Mouse (Mus musculus) G1E (cell line): ENCODE data around the gene Khdc3. TPM values are rescaled to one million over a fixed set of nuclear protein-coding genes. Genes with fewer than 3 reads are reported as not detected.

Experiments used
- ATAC-seq: 2 replicates; pipeline ENCODE4 v1.8.0; 2016; ENCODE audit warnings: mild to moderate bottlenecking; ENCODE audit not compliant: insufficient number of reproducible peaks, poor library complexity, low FRiP score, severe bottlenecking; ENCODE audit errors: extremely low read depth
- DNase-seq: peaks from one replicate; pipeline ENCODE4 v3.0.0; 2012; ENCODE audit warnings: low spot score
- H3K27me3 ChIP-seq: 2 replicates; pipeline ENCODE4 v1.6.1; 2012; ENCODE audit warnings: mild to moderate bottlenecking, low read length, inconsistent platforms; ENCODE audit not compliant: insufficient read depth
- H3K36me3 ChIP-seq: replicated peaks from 2 replicates; pipeline ENCODE3; 2012; ENCODE audit warnings: mild to moderate bottlenecking, inconsistent platforms
- H3K4me1 ChIP-seq: 2 replicates; pipeline ENCODE4 v1.6.1; 2012; ENCODE audit warnings: low read depth, low read length, inconsistent platforms, mixed read lengths; ENCODE audit not compliant: insufficient read depth
- H3K4me3 ChIP-seq: 2 replicates; pipeline ENCODE4 v1.5.1; 2012; ENCODE audit warnings: low read depth, mild to moderate bottlenecking, inconsistent platforms, low read length, moderate library complexity, mixed read lengths
- H3K9me3 ChIP-seq: replicated peaks from 2 replicates; pipeline ENCODE4 v1.6.1; 2012; ENCODE audit warnings: inconsistent platforms
- CTCF ChIP-seq: IDR thresholded peaks from 2 replicates; pipeline ENCODE4 v1.5.1; 2012; ENCODE audit warnings: low read depth, low read length, inconsistent platforms, mixed read lengths
- GATA1 ChIP-seq: IDR thresholded peaks from 2 replicates; pipeline ENCODE4 v1.6.1; 2012; ENCODE audit warnings: borderline replicate concordance, low read length, inconsistent platforms, mixed read lengths
- GATA2 ChIP-seq: IDR thresholded peaks from 2 replicates; pipeline ENCODE4 v1.6.1; 2012; ENCODE audit warnings: low read depth, low read length, inconsistent platforms, borderline replicate concordance
- POLR2AphosphoS5 ChIP-seq: IDR thresholded peaks from 2 replicates; pipeline ENCODE4 v1.6.1; 2012; ENCODE audit warnings: low read depth, low read length, inconsistent platforms; ENCODE audit not compliant: insufficient replicate concordance
- TAL1 ChIP-seq: conservative IDR thresholded peaks from 2 replicates; pipeline ENCODE4 v1.6.1; 2012; ENCODE audit warnings: low read depth, low read length, inconsistent platforms, mixed read lengths
- polyA plus RNA-seq: library from polyadenylated mRNA; stranded (reverse); fragments of >175 nt; gene quantifications from 2 replicates; pipeline ENCODE4 v1.2.3, GENCODE M21; 2012
- total RNA-seq, 2 experiments: library from RNA; stranded (forward) in 1 of 2; stranded (reverse) in 1 of 2; fragments of 200-1000 nt in 1 of 2; fragments of >200 nt in 1 of 2; fragmentation: Nextera tagmentation in 1 of 2; gene quantifications; 2 replicates each; pipeline ENCODE4 v1.2.3; 2014 to 2017

The Khdc3 gene
- total and polyA plus RNA-seq, 3 experiments = 0.05 to 0.98 TPM; not detected in 1

DNA sequence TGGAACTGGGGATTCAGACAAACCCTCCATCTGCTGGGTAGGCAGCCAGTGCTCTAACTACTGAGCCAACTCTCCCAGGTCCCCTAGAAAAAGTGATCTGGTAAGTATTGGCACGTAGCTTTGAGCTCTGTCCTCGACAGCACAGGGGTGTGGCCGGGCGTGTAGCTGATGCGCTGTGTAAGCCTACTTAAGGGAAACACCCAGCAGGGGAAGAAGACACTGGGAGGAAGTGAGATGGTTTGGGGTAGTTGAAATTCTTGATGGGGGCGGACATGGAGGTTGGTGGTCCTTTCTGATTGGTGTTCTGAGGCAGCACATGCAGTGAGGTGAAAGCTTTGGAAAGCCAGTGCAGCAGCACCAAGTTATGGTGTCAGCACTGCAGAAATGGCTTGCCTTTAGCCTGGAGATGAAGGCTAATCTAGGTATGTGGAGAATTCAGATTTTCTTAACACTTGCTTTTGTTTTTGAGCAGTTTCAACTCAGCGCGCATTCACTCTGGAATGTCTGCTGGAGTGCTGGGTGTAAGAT lies 23.5 kb downstream of the Khdc3 start:
- ATAC-seq (no peak), DNase-seq (no peak)
- no peaks in the 10 kb centered on the region for H3K27me3 ChIP-seq
- TF ChIP-seq CTCF = no peak
- no peak for TF ChIP-seq GATA1
- no peak for TF ChIP-seq POLR2AphosphoS5
- peaks cover 3% of the 10 kb centered on the region; the same call in 1 of the 2 replicates for H3K4me1 ChIP-seq
- peaks cover 94% of the 10 kb centered on the region for H3K36me3 ChIP-seq
- H3K4me3 ChIP-seq = no peak overlapping the region
- H3K9me3 ChIP-seq = no peaks in the 10 kb centered on the region

DNA sequence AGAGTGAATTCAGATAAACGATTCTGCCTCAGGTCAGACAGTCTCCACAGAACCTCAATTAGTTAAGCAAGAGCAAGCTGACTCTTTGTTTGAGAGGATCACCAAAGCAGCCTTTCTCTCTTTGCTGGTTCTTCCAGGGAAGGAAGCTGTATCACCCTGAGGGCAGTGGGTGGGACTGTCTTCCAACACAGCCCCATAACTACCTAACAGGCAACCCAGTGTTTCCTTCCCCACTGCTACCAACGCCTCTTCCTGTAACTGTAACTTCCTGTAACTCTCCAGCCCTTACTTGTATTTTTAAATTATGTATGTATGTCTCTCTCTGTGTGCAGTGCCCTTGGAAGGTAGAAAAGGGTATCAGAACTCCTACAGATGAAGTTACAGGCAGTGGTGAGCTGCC lies 25.8 kb downstream of the Khdc3 start:
- Histone ChIP-seq H3K9me3 (no peaks in the 10 kb centered on the region), H3K4me1 (no peaks in the 10 kb centered on the region; the same call in 1 of the 2 replicates), H3K27me3 (no peaks in the 10 kb centered on the region), H3K4me3 (no peak overlapping the region), H3K36me3 (peaks cover 92% of the 10 kb centered on the region)
- ATAC-seq (no peak), DNase-seq (no peak)
- TF ChIP-seq POLR2AphosphoS5 (no peak), TAL1 (no peak), GATA2 (no peak), GATA1 (no peak), CTCF (no peak)

DNA sequence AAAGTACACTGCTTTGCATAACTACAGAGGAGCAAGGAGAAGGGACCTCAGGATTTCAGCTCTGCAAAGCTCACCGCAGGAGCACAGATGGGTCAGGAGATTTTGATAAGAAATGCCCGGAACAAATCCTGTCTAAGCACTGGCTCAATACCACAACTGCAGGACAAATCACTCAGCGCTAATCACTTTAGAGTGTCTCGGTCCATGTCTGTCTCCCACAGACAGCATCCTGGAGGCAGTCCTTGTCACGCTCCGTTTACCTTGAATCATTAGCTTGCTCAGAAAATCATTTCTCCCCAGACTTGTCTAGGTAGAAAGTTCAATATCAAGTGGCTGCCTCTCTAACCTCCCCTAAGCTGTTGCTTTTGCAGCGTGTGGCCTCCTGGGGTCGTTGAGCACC lies 28.2 kb downstream of the Khdc3 start:
- TF ChIP-seq GATA1 (no peak), GATA2 (no peak), CTCF (no peak), TAL1 (no peak), POLR2AphosphoS5 (no peak)
- ATAC-seq = no peak
- no peaks in the 10 kb centered on the region for H3K9me3 ChIP-seq
- no peaks in the 10 kb centered on the region for H3K4me1 ChIP-seq
- no peak overlapping the region for H3K4me3 ChIP-seq
- no peaks in the 10 kb centered on the region for H3K27me3 ChIP-seq
- H3K36me3 ChIP-seq = peaks cover 72% of the 10 kb centered on the region
- no peak for DNase-seq

DNA sequence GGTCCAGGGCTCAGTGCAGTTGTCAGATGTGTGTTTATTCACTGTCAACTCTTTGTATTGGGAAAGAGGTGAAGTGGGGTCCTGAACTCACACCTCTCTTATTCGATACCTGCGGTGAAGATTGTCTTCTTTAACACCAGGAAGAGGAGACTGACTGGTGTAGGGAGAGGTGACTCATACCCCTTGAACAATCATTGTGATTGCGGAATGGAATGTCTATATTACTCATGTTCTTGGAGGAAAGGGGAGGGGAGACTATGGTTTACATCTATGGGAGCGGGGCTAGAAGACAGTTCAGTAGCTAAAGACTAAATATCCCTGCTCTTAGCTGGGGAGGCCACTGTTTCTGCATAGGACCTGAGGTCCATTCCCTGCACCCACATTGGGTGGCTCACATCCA lies 28.9 kb downstream of the Khdc3 start:
- Histone ChIP-seq H3K27me3 (no peaks in the 10 kb centered on the region), H3K4me3 (no peak overlapping the region), H3K36me3 (peaks cover 66% of the 10 kb centered on the region), H3K9me3 (no peaks in the 10 kb centered on the region), H3K4me1 (no peaks in the 10 kb centered on the region)
- ATAC-seq (no peak), DNase-seq (no peak)
- no peak for TF ChIP-seq GATA2
- TF ChIP-seq GATA1 = no peak
- no peak for TF ChIP-seq TAL1
- no peak for TF ChIP-seq POLR2AphosphoS5
- no peak for TF ChIP-seq CTCF

DNA sequence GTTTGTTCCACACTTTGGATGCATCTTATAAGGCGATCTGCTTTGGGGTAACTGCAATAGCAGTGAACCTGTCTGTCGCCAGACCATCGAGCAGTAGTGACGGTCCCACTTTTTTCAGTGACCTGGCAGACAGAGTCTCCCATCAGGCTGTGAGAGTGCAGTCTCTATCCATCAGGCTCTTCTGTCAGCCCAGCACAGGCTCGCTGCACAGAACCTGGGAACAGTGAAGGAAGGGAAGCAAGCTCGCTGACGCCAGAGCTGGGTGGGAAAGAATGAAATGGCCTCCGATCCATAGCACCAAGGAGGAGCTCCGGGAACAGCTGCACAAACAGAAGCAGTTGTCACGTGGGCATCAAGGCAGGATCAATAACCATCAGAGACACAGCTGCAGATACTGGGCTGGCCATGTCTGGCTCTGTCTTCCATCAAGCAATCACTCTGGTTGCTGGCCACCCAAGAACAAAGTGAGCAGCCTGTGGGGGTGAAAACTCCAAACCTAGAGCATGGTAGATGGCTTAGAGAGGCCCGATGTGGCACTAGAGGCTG lies 35.8 kb downstream of the Khdc3 start:
- 0 out of 2 replicates have a peak, but pooled peaks cover 3% of the 10 kb centered on the region for H3K27me3 ChIP-seq
- ATAC-seq = no peak
- no peak for TF ChIP-seq GATA1
- TF ChIP-seq POLR2AphosphoS5 = no peak
- no peak for TF ChIP-seq GATA2
- no peak for TF ChIP-seq TAL1
- no peak for TF ChIP-seq CTCF

More for the DNA sequence above, 35.8 kb downstream of the Khdc3 start:
- peaks cover 2% of the 10 kb centered on the region for H3K36me3 ChIP-seq
- H3K4me3 ChIP-seq = no peak overlapping the region
- no peaks in the 10 kb centered on the region for H3K9me3 ChIP-seq
- DNase-seq = no peak
- no peaks in the 10 kb centered on the region for H3K4me1 ChIP-seq

Other genes with a start within 250 kb of the Khdc3 start
- not detected in 2 replicates for gene Pygo1, start 176.2 kb upstream of the Khdc3 start, total RNA-seq (2014; fragmentation: Nextera tagmentation)
- 0.16 TPM in 1 of 2 replicates, not detected in the other for gene Pygo1, start 176.2 kb upstream of the Khdc3 start, total RNA-seq (2017)
- not detected in 2 replicates for gene Pygo1, start 176.2 kb upstream of the Khdc3 start, polyA plus RNA-seq
- 1.9 and 2.1 TPM in 2 replicates for gene Dyx1c1, start 143.1 kb upstream of the Khdc3 start, total RNA-seq (2014; fragmentation: Nextera tagmentation)
- 0.17 and 0.22 TPM in 2 replicates for gene Dyx1c1, start 143.1 kb upstream of the Khdc3 start, total RNA-seq (2017)
- 0.03 TPM in 1 of 2 replicates, not detected in the other for gene Dyx1c1, start 143.1 kb upstream of the Khdc3 start, polyA plus RNA-seq
- gene Gm44503, start 143.0 kb upstream of the Khdc3 start, total RNA-seq (2014; fragmentation: Nextera tagmentation) = not detected in 2 replicates
- 0.23 TPM in 1 of 2 replicates, not detected in the other for gene Gm44503, start 143.0 kb upstream of the Khdc3 start, total RNA-seq (2017)
- 0.04 TPM in 1 of 2 replicates, not detected in the other for gene Gm44503, start 143.0 kb upstream of the Khdc3 start, polyA plus RNA-seq
- 26.4 and 30.3 TPM in 2 replicates for gene Ccpg1os, start 116.5 kb upstream of the Khdc3 start, total RNA-seq (2014; fragmentation: Nextera tagmentation)
- gene Ccpg1os, start 116.5 kb upstream of the Khdc3 start, total RNA-seq (2017) = 17.7 and 17.9 TPM in 2 replicates
- 0.51 and 1.2 TPM in 2 replicates for gene Ccpg1os, start 116.5 kb upstream of the Khdc3 start, polyA plus RNA-seq
- gene Ccpg1, start 116.4 kb upstream of the Khdc3 start, total RNA-seq (2014; fragmentation: Nextera tagmentation) = 12.2 and 13.2 TPM in 2 replicates
- gene Ccpg1, start 116.4 kb upstream of the Khdc3 start, total RNA-seq (2017) = 12.8 and 13.1 TPM in 2 replicates
- gene Ccpg1, start 116.4 kb upstream of the Khdc3 start, polyA plus RNA-seq = 1.4 and 2.0 TPM in 2 replicates
- gene Pigb, start 61.5 kb upstream of the Khdc3 start, total RNA-seq (2014; fragmentation: Nextera tagmentation) = 42.6 and 49.1 TPM in 2 replicates
- gene Pigb, start 61.5 kb upstream of the Khdc3 start, total RNA-seq (2017) = 5.8 and 6.6 TPM in 2 replicates
- gene Pigb, start 61.5 kb upstream of the Khdc3 start, polyA plus RNA-seq = 1.4 and 2.0 TPM in 2 replicates
- 5.4 and 5.9 TPM in 2 replicates for gene Rab27a, start 57.0 kb upstream of the Khdc3 start, total RNA-seq (2014; fragmentation: Nextera tagmentation)
- gene Rab27a, start 57.0 kb upstream of the Khdc3 start, total RNA-seq (2017) = 50.4 and 50.7 TPM in 2 replicates
- 6.7 and 8.2 TPM in 2 replicates for gene Rab27a, start 57.0 kb upstream of the Khdc3 start, polyA plus RNA-seq
- gene Gm20509, start 634 bp downstream of the Khdc3 start, total RNA-seq (2014; fragmentation: Nextera tagmentation) = not detected in 2 replicates
- not detected in 2 replicates for gene Gm20509, start 634 bp downstream of the Khdc3 start, total RNA-seq (2017)
- not detected in 2 replicates for gene Gm20509, start 634 bp downstream of the Khdc3 start, polyA plus RNA-seq
- gene Rsl24d1, start 11.6 kb downstream of the Khdc3 start, total RNA-seq (2014; fragmentation: Nextera tagmentation) = 105 and 123 TPM in 2 replicates
- gene Rsl24d1, start 11.6 kb downstream of the Khdc3 start, total RNA-seq (2017) = 187 and 256 TPM in 2 replicates
- 10.0 and 35.4 TPM in 2 replicates for gene Rsl24d1, start 11.6 kb downstream of the Khdc3 start, polyA plus RNA-seq